Mouse (Mus musculus) heart, postnatal 0 days (tissue): ENCODE results near the gene Pi4kb.

ENCODE experiments used
- CTCF ChIP-seq: IDR thresholded peaks from 2 replicates; pipeline ENCODE4 v1.5.1; 2016; ENCODE audit warnings: antibody characterized with exemption, control low read depth, low read depth
- EP300 ChIP-seq: IDR thresholded peaks from 2 replicates; pipeline ENCODE4 v1.6.1; 2016; ENCODE audit warnings: antibody characterized with exemption, low read depth

DNA sequence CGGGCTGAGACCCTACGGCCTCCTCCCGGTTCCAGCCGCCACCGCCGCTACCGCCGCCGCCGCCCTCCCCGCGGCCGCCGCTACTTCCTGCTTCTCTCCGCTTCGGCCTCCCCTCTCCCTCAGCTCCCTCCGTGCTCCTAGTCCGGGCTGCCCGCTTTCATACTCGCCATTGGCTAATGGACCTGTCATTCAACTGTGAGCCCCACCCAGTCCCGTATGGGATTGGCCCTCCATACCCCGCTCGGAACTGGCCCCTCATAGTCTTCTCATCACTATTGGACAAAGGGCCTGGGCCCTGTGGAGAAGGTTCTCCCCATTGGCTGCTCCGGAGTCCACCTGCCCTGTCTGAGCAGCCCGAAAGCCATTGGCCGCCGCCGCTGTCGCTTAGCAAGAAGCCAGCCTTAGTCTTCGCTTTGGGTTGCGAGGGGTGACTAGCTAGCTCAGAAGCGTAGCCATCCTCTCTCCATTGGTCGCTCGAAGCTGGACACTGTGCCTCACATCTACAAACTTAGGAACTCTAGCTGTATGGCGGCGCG lies 40.9 kb downstream of the Pi4kb start, which contains the start of gene Zfp687:
- TF ChIP-seq EP300 = peak; percentile 78; the same call in 1 of the 2 replicates
- no peak for TF ChIP-seq CTCF
